Mouse (Mus musculus) c-Kit-positive CD71-positive TER-119-negative erythroid progenitor cells, embryonic 14.5 days (primary cell): ENCODE measurements around the gene Gtpbp3.

Source experiments
- DNase-seq: peaks from one replicate; pipeline ENCODE4 v3.0.0-alpha.2; 2013; ENCODE audit warnings: low read depth

The Gtpbp3 gene

GRCm38 (mm10) chr8:71487691-71488445 is at the start of gene Gtpbp3:
Gene Gtpbp3, plus strand, starts transcription at chr8:71488103.
- no peak for DNase-seq

GRCm38 (mm10) chr8:71441404-71441803 is 46.5 kb upstream of the Gtpbp3 start:
- peak; percentile 57 for DNase-seq

- no peak for DNase-seq
These were observed 42.8 kb upstream of the Gtpbp3 start for GRCm38 (mm10) chr8:71445096-71445495.

- no peak for DNase-seq
These were observed 36.6 kb upstream of the Gtpbp3 start for GRCm38 (mm10) chr8:71451337-71451736.

- DNase-seq: no peak
These were observed 36.1 kb upstream of the Gtpbp3 start for GRCm38 (mm10) chr8:71451777-71452176.

- no peak for DNase-seq
These were observed 35.2 kb upstream of the Gtpbp3 start for GRCm38 (mm10) chr8:71452669-71453068.

GRCm38 (mm10) chr8:71454668-71455067 is 33.2 kb upstream of the Gtpbp3 start:
- DNase-seq: no peak

- no peak for DNase-seq
These were observed 31.0 kb upstream of the Gtpbp3 start for GRCm38 (mm10) chr8:71456906-71457305.

- no peak for DNase-seq
These were observed 30.1 kb upstream of the Gtpbp3 start for GRCm38 (mm10) chr8:71457659-71458270.

- DNase-seq: no peak
These were observed 27.2 kb upstream of the Gtpbp3 start for GRCm38 (mm10) chr8:71460716-71461115.

- DNase-seq: no peak
These were observed 26.6 kb upstream of the Gtpbp3 start for GRCm38 (mm10) chr8:71461152-71461840.

GRCm38 (mm10) chr8:71462191-71462590 is 25.7 kb upstream of the Gtpbp3 start:
- DNase-seq: no peak

GRCm38 (mm10) chr8:71462786-71463185 is 25.1 kb upstream of the Gtpbp3 start:
- no peak for DNase-seq

- peak; percentile 92 for DNase-seq
These were observed 24.5 kb upstream of the Gtpbp3 start, which contains the start of gene Abhd8 for GRCm38 (mm10) chr8:71463188-71464033. Gene Abhd8, minus strand, starts transcription at chr8:71463655.

GRCm38 (mm10) chr8:71464513-71465500 is 23.1 kb upstream of the Gtpbp3 start, which contains the start of gene Mrpl34:
Gene Mrpl34, plus strand, starts transcription at chr8:71464959.
- DNase-seq: peak; percentile 100

- DNase-seq: no peak
These were observed 22.2 kb upstream of the Gtpbp3 start for GRCm38 (mm10) chr8:71465733-71466132.

- no peak for DNase-seq
These were observed 21.7 kb upstream of the Gtpbp3 start for GRCm38 (mm10) chr8:71466198-71466597.

- no peak for DNase-seq
These were observed 20.7 kb upstream of the Gtpbp3 start for GRCm38 (mm10) chr8:71467201-71467600.

GRCm38 (mm10) chr8:71468001-71468400 is 19.9 kb upstream of the Gtpbp3 start:
- DNase-seq: no peak

- DNase-seq: peak; percentile 98
These were observed 19.0 kb upstream of the Gtpbp3 start, which contains the start of gene Dda1 for GRCm38 (mm10) chr8:71468916-71469315. Gene Dda1, plus strand, starts transcription at chr8:71469199.

- no peak for DNase-seq
These were observed 18.5 kb upstream of the Gtpbp3 start for GRCm38 (mm10) chr8:71469411-71469810.
